Mouse (Mus musculus) MEL (cell line): ENCODE data around the gene Itga2b. TPM values are rescaled to one million over a fixed set of nuclear protein-coding genes. Genes with fewer than 3 reads are reported as not detected.

Experiments used
- DNase-seq: peaks from one replicate; pipeline ENCODE4 v3.0.0; 2011; ENCODE audit warnings: low read depth, low spot score
- H3K27ac ChIP-seq: 2 replicates; pipeline ENCODE4 v1.5.1; 2012; ENCODE audit warnings: low read depth, mild to moderate bottlenecking, control low read depth, low read length, moderate library complexity; ENCODE audit not compliant: control insufficient read depth
- H3K27me3 ChIP-seq, 2 experiments: fragments of 150-350 bp in 1 of 2; sonication (generic) in 1 of 2; 2 replicates each; pipeline ENCODE4 v1.6.1; 2012; ENCODE audit warnings: low read length in 2 of 2, mild to moderate bottlenecking in 2 of 2, improper control_type of control experiment in 1 of 2, moderate library complexity in 1 of 2; ENCODE audit not compliant: insufficient read depth in 2 of 2, control insufficient read depth in 1 of 2
- H3K36me3 ChIP-seq, 2 experiments: 2 replicates each; pipeline ENCODE4 v1.6.1; 2012 to 2014; ENCODE audit warnings: low read length in 2 of 2, improper control_type of control experiment in 1 of 2, inconsistent platforms in 1 of 2, mild to moderate bottlenecking in 1 of 2; ENCODE audit not compliant: insufficient read depth in 2 of 2, control insufficient read depth in 1 of 2
- H3K4me1 ChIP-seq, 2 experiments: fragments of 150-350 bp in 1 of 2; sonication (generic) in 1 of 2; 2 replicates each; pipeline ENCODE4 v1.6.1; 2012; ENCODE audit warnings: low read length in 2 of 2, improper control_type of control experiment in 1 of 2, mild to moderate bottlenecking in 1 of 2; ENCODE audit not compliant: insufficient read depth in 2 of 2, control insufficient read depth in 1 of 2
- H3K4me3 ChIP-seq, 2 experiments: fragments of 150-350 bp in 1 of 2; sonication (generic) in 1 of 2; 2 replicates each; pipeline ENCODE4 v1.5.1; 2012; ENCODE audit warnings: low read depth in 2 of 2, low read length in 2 of 2, mild to moderate bottlenecking in 2 of 2, moderate library complexity in 2 of 2, control low read depth in 1 of 2, improper control_type of control experiment in 1 of 2; ENCODE audit not compliant: control insufficient read depth in 1 of 2, insufficient read depth in 1 of 2
- H3K79me2 ChIP-seq: 2 replicates; pipeline ENCODE4 v1.6.1; 2012; ENCODE audit warnings: mild to moderate bottlenecking, low read length, moderate library complexity; ENCODE audit not compliant: control insufficient read depth, poor library complexity, insufficient read depth
- H3K9ac ChIP-seq: 2 replicates; pipeline ENCODE4 v1.6.1; 2012; ENCODE audit warnings: low read depth, mild to moderate bottlenecking, control low read depth, low read length, moderate library complexity; ENCODE audit not compliant: control insufficient read depth, poor library complexity, severe bottlenecking
- H3K9me3 ChIP-seq: fragments of 150-350 bp; sonication (generic); replicated peaks from 2 replicates; pipeline ENCODE4 v1.6.1; 2012; ENCODE audit warnings: mild to moderate bottlenecking, low read length, improper control_type of control experiment, moderate library complexity; ENCODE audit not compliant: insufficient read depth
- EP300 ChIP-seq, 2 experiments: IDR thresholded peaks; 2 replicates each; pipeline ENCODE4 v1.6.1; 2011; ENCODE audit warnings: improper control_type of control experiment in 2 of 2, low read length in 2 of 2, low read depth in 1 of 2, mild to moderate bottlenecking in 1 of 2
- ETS1 ChIP-seq: IDR thresholded peaks from 2 replicates; pipeline ENCODE4 v1.6.1; 2012; ENCODE audit warnings: low read depth, mild to moderate bottlenecking, inconsistent platforms, low read length, improper control_type of control experiment, moderate library complexity
- GABPA ChIP-seq: IDR thresholded peaks from 2 replicates; pipeline ENCODE4 v1.6.1; 2012; ENCODE audit warnings: low read depth, mild to moderate bottlenecking, inconsistent platforms, low read length, improper control_type of control experiment, moderate library complexity
- JUND ChIP-seq: IDR thresholded peaks from 2 replicates; pipeline ENCODE4 v1.6.1; 2011; ENCODE audit warnings: low read depth, mild to moderate bottlenecking, improper control_type of control experiment, low read length
- MAZ ChIP-seq: IDR thresholded peaks from 2 replicates; pipeline ENCODE4 v1.6.1; 2012; ENCODE audit warnings: low read depth, mild to moderate bottlenecking, inconsistent platforms, low read length, improper control_type of control experiment
- MEF2A ChIP-seq: IDR thresholded peaks from 2 replicates; pipeline ENCODE4 v1.6.1; 2014; ENCODE audit warnings: low read depth, mild to moderate bottlenecking, inconsistent platforms, low read length, improper control_type of control experiment; ENCODE audit not compliant: poor library complexity, insufficient replicate concordance, severe bottlenecking; ENCODE audit errors: extremely low read depth
- MYB ChIP-seq: IDR thresholded peaks from 2 replicates; pipeline ENCODE4 v1.6.1; 2011; ENCODE audit warnings: mild to moderate bottlenecking, low read depth, low read length, improper control_type of control experiment
- NELFE ChIP-seq: IDR thresholded peaks from 2 replicates; pipeline ENCODE4 v1.6.1; 2011; ENCODE audit warnings: low read depth, low read length, improper control_type of control experiment
- POLR2A ChIP-seq, 2 experiments: IDR thresholded peaks; 2 replicates each; pipeline ENCODE4 v1.6.1; 2011 to 2012; ENCODE audit warnings: low read length in 2 of 2, mild to moderate bottlenecking in 2 of 2, control low read depth in 1 of 2, improper control_type of control experiment in 1 of 2, low read depth in 1 of 2, moderate library complexity in 1 of 2; ENCODE audit not compliant: control insufficient read depth in 1 of 2, insufficient read depth in 1 of 2, poor library complexity in 1 of 2
- SMC3 ChIP-seq: IDR thresholded peaks from 2 replicates; pipeline ENCODE4 v1.6.1; 2011; ENCODE audit warnings: low read depth, low read length, improper control_type of control experiment
- TCF12 ChIP-seq: IDR thresholded peaks from 2 replicates; pipeline ENCODE4 v1.6.1; 2014; ENCODE audit warnings: low read depth, mild to moderate bottlenecking, inconsistent platforms, low read length, improper control_type of control experiment, moderate library complexity
- USF1 ChIP-seq: IDR thresholded peaks from 2 replicates; pipeline ENCODE4 v1.6.1; 2014; ENCODE audit warnings: low read depth, mild to moderate bottlenecking, inconsistent platforms, low read length, improper control_type of control experiment, moderate library complexity
- USF2 ChIP-seq, 2 experiments: IDR thresholded peaks; 2 replicates each; pipeline ENCODE4 v1.6.1; 2011 to 2012; ENCODE audit warnings: improper control_type of control experiment in 2 of 2, low read length in 2 of 2, borderline replicate concordance in 1 of 2, inconsistent platforms in 1 of 2, low read depth in 1 of 2, mild to moderate bottlenecking in 1 of 2; ENCODE audit not compliant: insufficient read depth in 1 of 2
- polyA plus RNA-seq, 2 experiments: library from polyadenylated mRNA; stranded (reverse) in 1 of 2; unstranded in 1 of 2; fragments of >175 nt in 1 of 2; fragments of >200 nt in 1 of 2; gene quantifications; 2 replicates each; pipeline versions ENCODE4 v1.2.1 to v1.2.4; 2012; ENCODE audit warnings: low replicate concordance in 2 of 2, low read depth in 1 of 2; ENCODE audit not compliant: insufficient read length in 2 of 2, insufficient read depth in 1 of 2, missing spikeins in 1 of 2
- total RNA-seq: library from RNA; depleted of rRNA; stranded (reverse); fragments of 300-350 nt; gene quantifications from 2 replicates; pipeline ENCODE4 v1.2.3, GENCODE M21; 2012

Itga2b gene
- total and polyA plus RNA-seq, 3 experiments = 10.7 to 55.7 TPM; not detected in 1

DNA sequence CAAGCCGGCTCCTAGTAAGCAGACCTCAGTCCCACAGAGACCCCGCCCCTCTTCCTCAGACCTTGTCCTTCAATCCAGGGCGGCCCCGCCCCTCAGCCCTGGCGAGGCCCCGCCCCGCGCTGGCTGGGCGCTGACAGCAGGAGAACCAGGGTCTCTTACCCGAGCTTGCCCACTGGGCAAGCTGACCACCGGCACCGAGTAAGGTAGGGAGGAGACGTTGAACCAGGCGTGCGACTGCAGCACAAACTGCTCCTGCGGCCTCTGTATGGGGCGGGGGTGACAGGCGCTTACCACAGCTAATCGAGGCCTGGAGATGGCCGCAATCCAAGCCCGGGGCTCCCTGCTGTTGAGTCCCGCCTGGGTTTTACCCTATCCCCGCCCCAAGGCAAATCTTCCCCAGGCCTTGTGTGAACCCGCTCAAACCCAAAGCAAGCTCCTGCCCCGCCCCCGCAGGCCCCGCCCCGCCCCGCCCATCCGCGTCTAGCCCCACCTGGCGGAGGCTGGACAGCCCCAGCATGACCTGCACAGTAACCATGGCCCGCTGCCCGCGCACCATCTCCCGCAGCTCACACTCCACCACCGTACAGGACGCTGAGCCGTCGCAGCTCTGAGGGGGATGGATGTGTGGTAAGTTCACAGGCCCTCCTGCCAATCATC is 14.1 kb downstream of the Itga2b start (continued):
- no peak for TF ChIP-seq MYB
- TF ChIP-seq JUND = no peak
- TF ChIP-seq POLR2A (IDR thresholded peaks at IDR 0.05; ENCODE audit: control insufficient read depth in 1 of 2, insufficient read depth in 1 of 2, low read depth in 1 of 2, low read length in 2 of 2, poor library complexity in 1 of 2) = no peak; a peak in 1 of 4 replicates
- 0 out of 2 replicates have a peak, but pooled peaks have one; percentile 31 for TF ChIP-seq TCF12
- 0 out of 4 replicates have a peak, but pooled peaks of 1 of the 2 experiments have one; percentile 15 for TF ChIP-seq EP300 (IDR thresholded peaks at IDR 0.05; ENCODE audit: low read depth in 1 of 2, low read length in 2 of 2)
- no peak for TF ChIP-seq NELFE
- TF ChIP-seq ETS1 = 0 out of 2 replicates have a peak, but pooled peaks have one; percentile 11
- TF ChIP-seq MEF2A = no peak
- no peak for TF ChIP-seq USF2 (IDR thresholded peaks at IDR 0.05; ENCODE audit: borderline replicate concordance in 1 of 2, insufficient read depth in 1 of 2, low read depth in 1 of 2, low read length in 2 of 2)

DNA sequence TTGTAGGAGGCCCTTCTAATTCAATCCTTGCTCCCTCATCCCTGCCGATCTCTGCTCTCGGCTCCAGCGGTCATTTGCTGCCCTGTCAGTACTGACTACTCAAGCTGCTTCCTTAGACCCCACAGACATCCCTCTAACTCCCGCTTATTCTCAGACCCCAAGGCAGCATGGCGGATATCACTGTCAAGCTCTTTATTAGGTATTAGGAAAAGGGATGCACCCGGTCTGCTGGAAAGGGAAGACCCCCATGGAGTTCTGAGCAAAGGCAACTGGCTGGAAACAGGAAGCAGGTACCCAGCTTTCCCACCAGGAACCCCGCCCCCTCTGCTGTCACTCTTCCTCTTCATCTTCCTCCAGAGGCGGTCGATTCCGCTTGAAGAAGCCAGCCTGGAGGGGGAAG is 16.8 kb downstream of the Itga2b start:
- no peaks in the 10 kb centered on the region for H3K9me3 ChIP-seq
- no peak for TF ChIP-seq GABPA
- TF ChIP-seq USF1 = no peak
- no peak for TF ChIP-seq MAZ
- no peak for TF ChIP-seq SMC3
- no peaks in the 10 kb centered on the region for H3K79me2 ChIP-seq
- no peak for DNase-seq
- H3K9ac ChIP-seq = no peak overlapping the region
- peaks cover 0 to 13% of the 10 kb centered on the region in 2 experiments; a peak in 2 of 4 replicates for H3K4me1 ChIP-seq
- no peak overlapping the region for H3K27ac ChIP-seq
- peaks cover 6 to 12% of the 10 kb centered on the region in 2 experiments for H3K27me3 ChIP-seq
- peaks cover 0 to 2% of the 10 kb centered on the region in 2 experiments; a peak in 1 of 4 replicates for H3K36me3 ChIP-seq
- H3K4me3 ChIP-seq = no peak overlapping the region

- peaks cover 6 to 12% of the 10 kb centered on the region in 2 experiments for H3K27me3 ChIP-seq
- DNase-seq = no peak
- no peak overlapping the region for H3K27ac ChIP-seq
- no peak for TF ChIP-seq USF2 (IDR thresholded peaks at IDR 0.05; ENCODE audit: borderline replicate concordance in 1 of 2, insufficient read depth in 1 of 2, low read depth in 1 of 2, low read length in 2 of 2)
- peaks cover 4 to 21% of the 10 kb centered on the region in 2 experiments for H3K4me1 ChIP-seq
- H3K9me3 ChIP-seq = no peaks in the 10 kb centered on the region
- H3K9ac ChIP-seq = no peak overlapping the region
- H3K4me3 ChIP-seq = no peak overlapping the region
- peaks cover 0 to 5% of the 10 kb centered on the region in 2 experiments; a peak in 2 of 4 replicates for H3K36me3 ChIP-seq
- H3K79me2 ChIP-seq = peaks cover 5% of the 10 kb centered on the region; the same call in 1 of the 2 replicates
Measured at GRCm38 (mm10) chr11:102449043-102450008, 20.6 kb downstream of the Itga2b start.
